Mouse (Mus musculus): ENCODE results near the gene D1Pas1. TPM values are rescaled to one million over a fixed set of nuclear protein-coding genes. Genes with fewer than 3 reads are reported as not detected.

Gene D1Pas1
- polyA plus RNA-seq, 1 experiment from 2014 or later: 0.04 TPM

Other genes starting within 250 kb of the D1Pas1 start
- 66.2 and 69.9 TPM in 2 replicates for gene Rrp15, start 218.1 kb upstream of the D1Pas1 start, polyA plus RNA-seq (2015; fragmentation: Nextera tagmentation; extraction: Ambion mirVana)
- 0.85 and 1.2 TPM in 2 replicates for gene Spata17, start 248.0 kb downstream of the D1Pas1 start, polyA plus RNA-seq (2015; fragmentation: Nextera tagmentation; extraction: Ambion mirVana)
- gene Gpatch2, start 248.1 kb downstream of the D1Pas1 start, polyA plus RNA-seq (2015; fragmentation: Nextera tagmentation; extraction: Ambion mirVana): 16.8 and 17.4 TPM in 2 replicates

Measured in intestine, embryonic 15.5 days (tissue).